Mouse (Mus musculus) MEL (cell line): ENCODE data around the gene Dcdc2c. TPM values are rescaled to one million over a fixed set of nuclear protein-coding genes. Genes with fewer than 3 reads are reported as not detected.

Source experiments
- DNase-seq: peaks from one replicate; pipeline ENCODE4 v3.0.0; 2011; ENCODE audit warnings: low read depth, low spot score
- H3K27ac ChIP-seq: 2 replicates; pipeline ENCODE4 v1.5.1; 2012; ENCODE audit warnings: low read depth, mild to moderate bottlenecking, control low read depth, low read length, moderate library complexity; ENCODE audit not compliant: control insufficient read depth
- H3K27me3 ChIP-seq, 2 experiments: fragments of 150-350 bp in 1 of 2; sonication (generic) in 1 of 2; 2 replicates each; pipeline ENCODE4 v1.6.1; 2012; ENCODE audit warnings: low read length in 2 of 2, mild to moderate bottlenecking in 2 of 2, improper control_type of control experiment in 1 of 2, moderate library complexity in 1 of 2; ENCODE audit not compliant: insufficient read depth in 2 of 2, control insufficient read depth in 1 of 2
- H3K36me3 ChIP-seq, 2 experiments: 2 replicates each; pipeline ENCODE4 v1.6.1; 2012 to 2014; ENCODE audit warnings: low read length in 2 of 2, improper control_type of control experiment in 1 of 2, inconsistent platforms in 1 of 2, mild to moderate bottlenecking in 1 of 2; ENCODE audit not compliant: insufficient read depth in 2 of 2, control insufficient read depth in 1 of 2
- H3K4me1 ChIP-seq, 2 experiments: fragments of 150-350 bp in 1 of 2; sonication (generic) in 1 of 2; 2 replicates each; pipeline ENCODE4 v1.6.1; 2012; ENCODE audit warnings: low read length in 2 of 2, improper control_type of control experiment in 1 of 2, mild to moderate bottlenecking in 1 of 2; ENCODE audit not compliant: insufficient read depth in 2 of 2, control insufficient read depth in 1 of 2
- H3K4me3 ChIP-seq, 2 experiments: fragments of 150-350 bp in 1 of 2; sonication (generic) in 1 of 2; 2 replicates each; pipeline ENCODE4 v1.5.1; 2012; ENCODE audit warnings: low read depth in 2 of 2, low read length in 2 of 2, mild to moderate bottlenecking in 2 of 2, moderate library complexity in 2 of 2, control low read depth in 1 of 2, improper control_type of control experiment in 1 of 2; ENCODE audit not compliant: control insufficient read depth in 1 of 2, insufficient read depth in 1 of 2
- H3K79me2 ChIP-seq: 2 replicates; pipeline ENCODE4 v1.6.1; 2012; ENCODE audit warnings: mild to moderate bottlenecking, low read length, moderate library complexity; ENCODE audit not compliant: control insufficient read depth, poor library complexity, insufficient read depth
- H3K9ac ChIP-seq: 2 replicates; pipeline ENCODE4 v1.6.1; 2012; ENCODE audit warnings: low read depth, mild to moderate bottlenecking, control low read depth, low read length, moderate library complexity; ENCODE audit not compliant: control insufficient read depth, poor library complexity, severe bottlenecking
- H3K9me3 ChIP-seq: fragments of 150-350 bp; sonication (generic); replicated peaks from 2 replicates; pipeline ENCODE4 v1.6.1; 2012; ENCODE audit warnings: mild to moderate bottlenecking, low read length, improper control_type of control experiment, moderate library complexity; ENCODE audit not compliant: insufficient read depth
- CHD1 ChIP-seq: IDR thresholded peaks from 2 replicates; pipeline ENCODE4 v1.6.1; 2012; ENCODE audit warnings: low read depth, mild to moderate bottlenecking, inconsistent platforms, low read length, improper control_type of control experiment
- CHD2 ChIP-seq: IDR thresholded peaks from 2 replicates; pipeline ENCODE4 v1.6.1; 2011; ENCODE audit warnings: low read length, improper control_type of control experiment
- ELF1 ChIP-seq: IDR thresholded peaks from 2 replicates; pipeline ENCODE4 v1.6.1; 2014; ENCODE audit warnings: low read depth, mild to moderate bottlenecking, inconsistent platforms, low read length, improper control_type of control experiment, moderate library complexity
- EP300 ChIP-seq, 2 experiments: IDR thresholded peaks; 2 replicates each; pipeline ENCODE4 v1.6.1; 2011; ENCODE audit warnings: improper control_type of control experiment in 2 of 2, low read length in 2 of 2, low read depth in 1 of 2, mild to moderate bottlenecking in 1 of 2
- GABPA ChIP-seq: IDR thresholded peaks from 2 replicates; pipeline ENCODE4 v1.6.1; 2012; ENCODE audit warnings: low read depth, mild to moderate bottlenecking, inconsistent platforms, low read length, improper control_type of control experiment, moderate library complexity
- GATA1 ChIP-seq: IDR thresholded peaks from 2 replicates; pipeline ENCODE4 v1.6.1; 2011; ENCODE audit warnings: low read depth, low read length, improper control_type of control experiment
- HCFC1 ChIP-seq: IDR thresholded peaks from 2 replicates; pipeline ENCODE4 v1.6.1; 2012; ENCODE audit warnings: low read depth, mild to moderate bottlenecking, inconsistent platforms, low read length, improper control_type of control experiment, moderate library complexity
- JUND ChIP-seq: IDR thresholded peaks from 2 replicates; pipeline ENCODE4 v1.6.1; 2011; ENCODE audit warnings: low read depth, mild to moderate bottlenecking, improper control_type of control experiment, low read length
- KAT2A ChIP-seq: conservative IDR thresholded peaks from 2 replicates; pipeline ENCODE4 v1.6.1; 2012; ENCODE audit warnings: low read depth, low read length, improper control_type of control experiment, inconsistent platforms
- MAX ChIP-seq: IDR thresholded peaks from 2 replicates; pipeline ENCODE4 v1.6.1; 2011; ENCODE audit warnings: low read length, improper control_type of control experiment
- MAZ ChIP-seq: IDR thresholded peaks from 2 replicates; pipeline ENCODE4 v1.6.1; 2012; ENCODE audit warnings: low read depth, mild to moderate bottlenecking, inconsistent platforms, low read length, improper control_type of control experiment
- MEF2A ChIP-seq: IDR thresholded peaks from 2 replicates; pipeline ENCODE4 v1.6.1; 2014; ENCODE audit warnings: low read depth, mild to moderate bottlenecking, inconsistent platforms, low read length, improper control_type of control experiment; ENCODE audit not compliant: poor library complexity, insufficient replicate concordance, severe bottlenecking; ENCODE audit errors: extremely low read depth
- MXI1 ChIP-seq: IDR thresholded peaks from 2 replicates; pipeline ENCODE4 v1.6.1; 2011; ENCODE audit warnings: mild to moderate bottlenecking, low read depth, low read length, improper control_type of control experiment
- MYC ChIP-seq: IDR thresholded peaks from 2 replicates; pipeline ENCODE4 v1.6.1; 2011; ENCODE audit warnings: low read depth, mild to moderate bottlenecking, low read length, improper control_type of control experiment, moderate library complexity
- NELFE ChIP-seq: IDR thresholded peaks from 2 replicates; pipeline ENCODE4 v1.6.1; 2011; ENCODE audit warnings: low read depth, low read length, improper control_type of control experiment
- POLR2A ChIP-seq, 2 experiments: IDR thresholded peaks; 2 replicates each; pipeline ENCODE4 v1.6.1; 2011 to 2012; ENCODE audit warnings: low read length in 2 of 2, mild to moderate bottlenecking in 2 of 2, control low read depth in 1 of 2, improper control_type of control experiment in 1 of 2, low read depth in 1 of 2, moderate library complexity in 1 of 2; ENCODE audit not compliant: control insufficient read depth in 1 of 2, insufficient read depth in 1 of 2, poor library complexity in 1 of 2
- RAD21 ChIP-seq: IDR thresholded peaks from 2 replicates; pipeline ENCODE4 v1.6.1; 2011; ENCODE audit warnings: mild to moderate bottlenecking, low read depth, low read length, improper control_type of control experiment
- SIN3A ChIP-seq: IDR thresholded peaks from 2 replicates; pipeline ENCODE4 v1.6.1; 2012; ENCODE audit warnings: low read length, improper control_type of control experiment, inconsistent platforms
- SMC3 ChIP-seq: IDR thresholded peaks from 2 replicates; pipeline ENCODE4 v1.6.1; 2011; ENCODE audit warnings: low read depth, low read length, improper control_type of control experiment
- TCF12 ChIP-seq: IDR thresholded peaks from 2 replicates; pipeline ENCODE4 v1.6.1; 2014; ENCODE audit warnings: low read depth, mild to moderate bottlenecking, inconsistent platforms, low read length, improper control_type of control experiment, moderate library complexity
- UBTF ChIP-seq: IDR thresholded peaks from 2 replicates; pipeline ENCODE4 v1.6.1; 2012; ENCODE audit warnings: low read depth, mild to moderate bottlenecking, inconsistent platforms, low read length, improper control_type of control experiment, moderate library complexity, borderline replicate concordance; ENCODE audit not compliant: insufficient read depth
- USF1 ChIP-seq: IDR thresholded peaks from 2 replicates; pipeline ENCODE4 v1.6.1; 2014; ENCODE audit warnings: low read depth, mild to moderate bottlenecking, inconsistent platforms, low read length, improper control_type of control experiment, moderate library complexity
- USF2 ChIP-seq, 2 experiments: IDR thresholded peaks; 2 replicates each; pipeline ENCODE4 v1.6.1; 2011 to 2012; ENCODE audit warnings: improper control_type of control experiment in 2 of 2, low read length in 2 of 2, borderline replicate concordance in 1 of 2, inconsistent platforms in 1 of 2, low read depth in 1 of 2, mild to moderate bottlenecking in 1 of 2; ENCODE audit not compliant: insufficient read depth in 1 of 2
- ZC3H11A ChIP-seq: IDR thresholded peaks from 2 replicates; pipeline ENCODE4 v1.6.1; 2012; ENCODE audit warnings: low read depth, mild to moderate bottlenecking, inconsistent platforms, low read length, improper control_type of control experiment
- ZMIZ1 ChIP-seq: IDR thresholded peaks from 2 replicates; pipeline ENCODE4 v1.6.1; 2012; ENCODE audit warnings: low read depth, mild to moderate bottlenecking, inconsistent platforms, low read length, improper control_type of control experiment, moderate library complexity
- ZNF384 ChIP-seq: IDR thresholded peaks from 2 replicates; pipeline ENCODE4 v1.6.1; 2012; ENCODE audit warnings: low read depth, mild to moderate bottlenecking, inconsistent platforms, low read length, improper control_type of control experiment
- polyA plus RNA-seq, 2 experiments: library from polyadenylated mRNA; stranded (reverse) in 1 of 2; unstranded in 1 of 2; fragments of >175 nt in 1 of 2; fragments of >200 nt in 1 of 2; gene quantifications; 2 replicates each; pipeline versions ENCODE4 v1.2.1 to v1.2.4; 2012; ENCODE audit warnings: low replicate concordance in 2 of 2, low read depth in 1 of 2; ENCODE audit not compliant: insufficient read length in 2 of 2, insufficient read depth in 1 of 2, missing spikeins in 1 of 2
- total RNA-seq: library from RNA; depleted of rRNA; stranded (reverse); fragments of 300-350 nt; gene quantifications from 2 replicates; pipeline ENCODE4 v1.2.3, GENCODE M21; 2012

The Dcdc2c gene
- total and polyA plus RNA-seq, 3 experiments, result 0.06 TPM; not detected in 2

DNA sequence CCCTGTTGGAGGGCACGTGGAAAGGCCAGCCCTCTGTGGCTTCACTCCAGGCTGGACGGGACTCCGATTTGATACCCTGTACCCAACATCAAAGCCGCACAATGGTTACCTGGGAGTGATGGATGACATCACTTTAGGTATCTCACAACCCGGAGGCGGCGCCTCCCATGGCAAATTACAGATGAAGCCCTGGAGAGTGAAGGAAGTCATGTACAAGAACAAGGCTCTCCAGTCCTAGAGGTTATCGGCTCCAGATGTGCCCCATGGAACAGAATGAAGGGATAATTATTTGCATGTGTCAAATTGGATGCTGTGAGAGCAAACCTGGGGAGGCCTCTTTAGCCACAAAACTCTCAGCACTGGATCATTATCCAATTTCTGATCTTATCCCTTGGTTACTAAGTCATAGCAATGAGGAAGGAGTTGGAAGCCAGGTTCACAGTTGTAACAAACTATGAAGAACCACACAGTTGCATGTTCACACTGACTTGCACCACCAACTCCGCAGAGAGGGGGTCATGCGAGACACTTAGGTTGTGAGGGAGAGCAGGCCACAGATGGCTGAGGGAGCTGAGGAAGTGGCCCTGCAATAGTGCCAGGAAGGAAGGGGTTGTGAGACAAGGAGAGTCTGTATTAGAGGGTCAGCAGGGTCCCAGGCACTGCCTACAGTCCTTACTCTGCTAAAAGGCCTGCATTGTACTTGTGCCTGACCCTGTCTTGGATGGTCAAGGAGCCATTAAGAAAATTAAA, 144.4 kb downstream of the Dcdc2c start:
- H3K9ac ChIP-seq, result no peak overlapping the region
- H3K27ac ChIP-seq, result no peak overlapping the region
- H3K27me3 ChIP-seq, result no peaks in the 10 kb centered on the region
- no peaks in the 10 kb centered on the region for H3K79me2 ChIP-seq
- H3K4me3 ChIP-seq, result no peak overlapping the region
- TF ChIP-seq NELFE, result no peak
- no peak for TF ChIP-seq MXI1
- no peak for TF ChIP-seq KAT2A
- no peak for TF ChIP-seq RAD21
- TF ChIP-seq GATA1, result no peak
- no peak for TF ChIP-seq JUND
- no peak for TF ChIP-seq ZC3H11A
- TF ChIP-seq MYC, result no peak
- no peak for TF ChIP-seq ELF1
- TF ChIP-seq HCFC1, result no peak
- no peak for TF ChIP-seq UBTF
- no peak for TF ChIP-seq ZMIZ1
- no peaks in the 10 kb centered on the region for H3K36me3 ChIP-seq
- DNase-seq, result no peak
- no peaks in the 10 kb centered on the region for H3K4me1 ChIP-seq
- no peaks in the 10 kb centered on the region for H3K9me3 ChIP-seq

DNA sequence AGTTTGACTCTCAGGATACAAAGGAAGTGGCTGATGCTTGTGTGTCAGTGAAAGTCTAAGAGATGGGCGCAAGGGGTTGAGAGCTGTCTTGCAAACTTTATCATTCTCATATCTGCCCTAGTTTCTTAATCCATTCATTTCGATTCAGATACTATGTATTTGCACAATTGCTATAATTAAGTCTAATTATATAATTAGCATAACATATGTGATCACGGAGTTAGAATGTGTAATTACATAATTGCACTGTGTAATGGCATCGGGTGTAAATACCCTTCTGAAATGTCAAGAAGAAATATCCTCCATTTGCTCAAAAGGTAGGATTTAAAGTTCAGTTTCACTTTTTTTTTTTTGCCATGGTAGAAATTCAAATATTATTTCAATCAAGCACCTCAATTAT, 149.9 kb downstream of the Dcdc2c start:
- Histone ChIP-seq H3K79me2 (no peaks in the 10 kb centered on the region), H3K27ac (no peak overlapping the region), H3K4me3 (no peak overlapping the region), H3K9me3 (no peaks in the 10 kb centered on the region), H3K9ac (no peak overlapping the region), H3K36me3 (no peaks in the 10 kb centered on the region), H3K27me3 (no peaks in the 10 kb centered on the region), H3K4me1 (no peaks in the 10 kb centered on the region)
- no peak for DNase-seq
- no peak for TF ChIP-seq USF2 (IDR thresholded peaks at IDR 0.05; ENCODE audit: borderline replicate concordance in 1 of 2, insufficient read depth in 1 of 2, low read depth in 1 of 2, low read length in 2 of 2)

DNA sequence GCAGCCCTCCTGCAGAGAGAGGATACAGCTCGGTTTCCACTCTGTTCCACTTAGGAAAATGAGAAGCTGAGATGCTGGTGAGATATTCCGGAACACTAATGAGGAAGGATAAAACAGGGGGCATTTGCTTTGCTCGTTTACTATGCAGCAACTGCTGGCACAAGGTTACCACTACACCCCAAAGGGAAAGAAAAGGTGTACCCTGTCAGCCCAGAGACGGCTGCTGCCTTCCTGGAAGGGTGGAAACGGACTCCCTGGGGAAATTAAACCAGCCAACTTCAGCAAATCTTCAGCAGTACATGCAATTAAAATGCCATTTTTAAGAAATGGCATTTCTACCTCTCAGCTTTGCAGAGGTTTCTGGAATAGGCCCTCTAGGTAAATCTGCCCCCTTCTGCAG, 150.8 kb downstream of the Dcdc2c start:
- H3K4me3 ChIP-seq, result no peak overlapping the region
- no peak for TF ChIP-seq EP300 (IDR thresholded peaks at IDR 0.05; ENCODE audit: low read depth in 1 of 2, low read length in 2 of 2)
- no peak for TF ChIP-seq MAZ
- TF ChIP-seq MAX, result no peak
- no peak for TF ChIP-seq GATA1
- no peak for TF ChIP-seq CHD2
- no peak for TF ChIP-seq UBTF
- no peak for TF ChIP-seq USF2 (IDR thresholded peaks at IDR 0.05; ENCODE audit: borderline replicate concordance in 1 of 2, insufficient read depth in 1 of 2, low read depth in 1 of 2, low read length in 2 of 2)
- no peak for TF ChIP-seq TCF12
- no peak for TF ChIP-seq SMC3
- TF ChIP-seq MEF2A, result no peak
- no peak for TF ChIP-seq ELF1
- TF ChIP-seq GABPA, result no peak
- no peak for TF ChIP-seq USF1
- TF ChIP-seq CHD1, result no peak
- TF ChIP-seq SIN3A, result no peak
- TF ChIP-seq ZNF384, result no peak
- TF ChIP-seq POLR2A (IDR thresholded peaks at IDR 0.05; ENCODE audit: control insufficient read depth in 1 of 2, insufficient read depth in 1 of 2, low read depth in 1 of 2, low read length in 2 of 2, poor library complexity in 1 of 2), result no peak

More for the DNA sequence above, 150.8 kb downstream of the Dcdc2c start:
- Histone ChIP-seq H3K9me3 (no peaks in the 10 kb centered on the region), H3K27ac (no peak overlapping the region), H3K9ac (no peak overlapping the region), H3K36me3 (no peaks in the 10 kb centered on the region), H3K27me3 (no peaks in the 10 kb centered on the region), H3K4me1 (no peaks in the 10 kb centered on the region), H3K79me2 (no peaks in the 10 kb centered on the region)
- no peak for DNase-seq
